Mouse (Mus musculus): ENCODE measurements around the gene Ano6. TPM values are rescaled to one million over a fixed set of nuclear protein-coding genes. Genes with fewer than 3 reads are reported as not detected.
"Not testable (repeated sequence)": the region's sequence is repeated elsewhere in the genome, so short reads cannot be mapped to it uniquely, and the experiment has no call there.

The Ano6 gene
- polyA plus RNA-seq, 1 experiment from 2014 or later, result 51.5 TPM

DNA sequence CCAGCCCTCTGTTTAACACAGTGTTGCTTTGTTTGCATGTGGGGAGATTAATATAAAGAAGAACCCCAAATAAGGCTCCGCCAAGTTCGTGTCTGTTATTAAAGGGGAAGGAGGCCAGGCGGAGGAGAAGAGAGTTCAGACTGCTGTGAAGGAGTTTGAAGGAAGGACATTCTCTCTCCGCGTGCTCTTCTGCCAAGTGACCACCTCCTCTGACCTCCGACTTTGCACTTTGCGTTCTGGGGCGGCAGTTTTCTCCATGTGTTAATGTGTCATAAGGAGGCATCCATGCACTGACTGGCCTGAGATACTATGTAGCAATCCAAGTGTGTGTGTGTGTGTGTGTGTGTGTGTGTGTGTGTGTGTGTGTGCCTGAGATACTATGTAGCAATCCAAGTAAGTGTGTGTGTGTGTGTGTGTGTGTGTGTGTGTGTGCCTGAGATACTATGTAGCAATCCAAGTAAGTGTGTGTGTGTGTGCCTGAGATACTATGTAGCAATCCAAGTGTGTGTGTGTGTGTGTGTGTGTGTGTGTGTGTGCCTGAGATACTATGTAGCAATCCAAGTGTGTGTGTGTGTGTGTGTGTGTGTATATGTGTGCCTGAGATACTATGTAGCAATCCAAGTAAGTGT lies 37.5 kb downstream of the Ano6 start:
- H3K9me3 ChIP-seq (ENCODE audit: control insufficient read depth, low read length); H3K9ac ChIP-seq (ENCODE audit: low read depth, low read length); H3K36me3 ChIP-seq (ENCODE audit: control insufficient read depth, insufficient read depth, low read length); H3K27me3 ChIP-seq (replicated peaks; ENCODE audit: control insufficient read depth, insufficient read depth, low read length); H3K4me3 ChIP-seq (ENCODE audit: low read length): not testable (repeated sequence)
- Histone ChIP-seq H3K4me1 (ENCODE audit: control insufficient read depth, insufficient read depth, low read length) (peaks cover 42% of the 10 kb centered on the region), H3K27ac (ENCODE audit: low read length) (peak overlapping the region; percentile 68), H3K4me2 (ENCODE audit: low read depth, low read length) (0 out of 2 replicates have a peak overlapping the region, but pooled peaks have one; percentile 11)
- WGBS, result 35% methylated on average over 8 of the region's 8 CpGs
- ATAC-seq, result peak; percentile 34; the same call in 1 of the 2 replicates

DNA sequence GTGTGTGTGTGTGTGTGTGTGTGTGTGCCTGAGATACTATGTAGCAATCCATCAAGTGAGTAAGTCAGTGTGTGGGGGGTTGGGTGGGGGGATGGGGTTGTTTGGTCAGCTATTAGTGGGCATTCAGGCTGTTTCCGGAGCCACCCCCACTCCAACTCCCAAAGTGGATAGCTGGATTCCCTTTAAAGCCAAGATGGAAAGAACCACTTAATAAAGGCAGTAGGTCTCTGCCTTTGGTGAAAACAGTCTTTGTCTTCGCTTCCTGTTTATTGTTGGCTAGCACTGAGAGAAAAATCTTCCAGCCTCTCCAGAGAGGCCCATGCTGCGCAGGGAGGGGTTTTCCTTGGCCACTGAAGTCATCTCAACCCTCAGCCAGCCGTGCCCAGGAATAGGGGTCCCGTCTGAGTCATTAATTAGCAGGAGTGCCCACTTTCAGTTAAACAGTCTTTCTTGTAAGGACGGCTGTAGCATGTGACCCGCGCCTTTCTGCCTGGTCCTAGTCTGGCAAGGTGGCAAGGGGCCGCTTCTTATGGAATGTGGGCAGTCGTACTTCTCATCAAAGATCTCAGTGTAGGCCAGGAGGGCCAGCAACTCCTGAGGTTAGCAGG lies 38.1 kb downstream of the Ano6 start:
- WGBS, result 38% methylated on average over 10 of the region's 10 CpGs
- Histone ChIP-seq H3K9me3 (ENCODE audit: control insufficient read depth, low read length) (no peaks in the 10 kb centered on the region), H3K27me3 (replicated peaks; ENCODE audit: control insufficient read depth, insufficient read depth, low read length) (no peaks in the 10 kb centered on the region), H3K27ac (ENCODE audit: low read length) (peak overlapping the region; percentile 64), H3K4me1 (ENCODE audit: control insufficient read depth, insufficient read depth, low read length) (peaks cover 38% of the 10 kb centered on the region), H3K4me3 (ENCODE audit: low read length) (no peak overlapping the region), H3K9ac (ENCODE audit: low read depth, low read length) (no peak overlapping the region), H3K4me2 (ENCODE audit: low read depth, low read length) (no peak overlapping the region), H3K36me3 (ENCODE audit: control insufficient read depth, insufficient read depth, low read length) (0 out of 2 replicates have a peak, but pooled peaks cover 2% of the 10 kb centered on the region)
- ATAC-seq, result peak; percentile 41

DNA sequence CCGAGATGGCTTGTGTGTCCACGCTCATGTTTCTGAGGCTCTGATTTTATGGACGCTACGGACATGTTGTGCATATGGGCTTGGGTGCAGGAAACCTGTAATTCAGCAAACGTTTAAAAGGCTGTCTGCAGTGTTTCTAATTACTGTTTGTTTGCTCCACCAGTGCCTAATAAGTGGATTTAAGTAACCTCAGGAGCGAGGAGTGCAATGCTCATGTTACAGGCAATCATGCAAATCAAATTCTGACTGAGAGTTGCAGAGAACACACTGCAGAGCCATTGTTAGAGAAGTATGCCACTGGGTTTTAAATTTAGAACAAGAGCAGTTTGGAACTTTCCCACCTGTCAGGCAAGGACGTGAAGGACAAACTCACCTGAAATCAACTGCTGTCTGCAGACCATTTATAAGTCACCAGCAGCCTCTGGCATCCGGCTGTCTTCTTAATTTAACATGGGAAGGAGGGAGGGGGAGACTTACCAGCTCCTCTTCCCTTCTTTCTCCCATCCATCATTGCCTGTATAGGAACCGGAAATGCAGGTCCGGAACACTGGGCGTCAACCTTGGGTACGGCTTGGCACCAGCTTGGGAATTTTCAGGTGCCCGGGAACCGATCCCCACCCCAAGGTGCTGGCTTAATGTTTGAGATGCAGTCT lies 39.0 kb downstream of the Ano6 start:
- H3K9me3 ChIP-seq (ENCODE audit: control insufficient read depth, low read length), result no peaks in the 10 kb centered on the region
- WGBS, result 55% methylated on average over 14 of the region's 14 CpGs
- 0 out of 2 replicates have a peak overlapping the region, but pooled peaks have one; percentile 30 for H3K9ac ChIP-seq (ENCODE audit: low read depth, low read length)
- H3K4me3 ChIP-seq (ENCODE audit: low read length), result no peak overlapping the region
- 0 out of 2 replicates have a peak, but pooled peaks cover 2% of the 10 kb centered on the region for H3K36me3 ChIP-seq (ENCODE audit: control insufficient read depth, insufficient read depth, low read length)
- no peaks in the 10 kb centered on the region for H3K27me3 ChIP-seq (replicated peaks; ENCODE audit: control insufficient read depth, insufficient read depth, low read length)
- ATAC-seq, result no peak
- peak overlapping the region; percentile 64; the same call in 1 of the 2 replicates for H3K27ac ChIP-seq (ENCODE audit: low read length)
- peaks cover 33% of the 10 kb centered on the region for H3K4me1 ChIP-seq (ENCODE audit: control insufficient read depth, insufficient read depth, low read length)
- H3K4me2 ChIP-seq (ENCODE audit: low read depth, low read length), result 0 out of 2 replicates have a peak overlapping the region, but pooled peaks have one; percentile 10

DNA sequence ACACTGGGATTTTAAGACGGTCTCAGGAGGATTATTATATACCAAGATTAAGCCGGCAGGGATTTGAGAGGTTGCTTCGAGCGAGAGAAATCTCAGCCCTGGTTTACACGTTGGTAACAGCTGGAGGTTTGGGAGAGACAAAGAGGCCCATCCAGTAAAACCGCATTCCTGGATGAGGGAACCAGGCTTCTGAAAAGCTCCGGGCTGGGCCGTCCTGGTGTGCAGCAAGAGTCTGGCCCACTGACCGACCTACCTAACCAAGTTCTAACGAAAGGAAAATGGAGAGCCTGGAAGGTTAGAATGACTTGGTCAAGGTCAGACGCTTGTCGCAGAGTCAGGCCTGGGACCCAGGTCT lies 39.5 kb downstream of the Ano6 start:
- Histone ChIP-seq H3K27ac (ENCODE audit: low read length) (no peak overlapping the region), H3K4me1 (ENCODE audit: control insufficient read depth, insufficient read depth, low read length) (peaks cover 35% of the 10 kb centered on the region), H3K9ac (ENCODE audit: low read depth, low read length) (0 out of 2 replicates have a peak overlapping the region, but pooled peaks have one; percentile 30), H3K9me3 (ENCODE audit: control insufficient read depth, low read length) (no peaks in the 10 kb centered on the region), H3K4me3 (ENCODE audit: low read length) (no peak overlapping the region), H3K27me3 (replicated peaks; ENCODE audit: control insufficient read depth, insufficient read depth, low read length) (no peaks in the 10 kb centered on the region), H3K4me2 (ENCODE audit: low read depth, low read length) (peak overlapping the region; percentile 10; the same call in 1 of the 2 replicates), H3K36me3 (ENCODE audit: control insufficient read depth, insufficient read depth, low read length) (0 out of 2 replicates have a peak, but pooled peaks cover 2% of the 10 kb centered on the region)
- ATAC-seq, result no peak
- 60% methylated on average over 12 of the region's 12 CpGs for WGBS

DNA sequence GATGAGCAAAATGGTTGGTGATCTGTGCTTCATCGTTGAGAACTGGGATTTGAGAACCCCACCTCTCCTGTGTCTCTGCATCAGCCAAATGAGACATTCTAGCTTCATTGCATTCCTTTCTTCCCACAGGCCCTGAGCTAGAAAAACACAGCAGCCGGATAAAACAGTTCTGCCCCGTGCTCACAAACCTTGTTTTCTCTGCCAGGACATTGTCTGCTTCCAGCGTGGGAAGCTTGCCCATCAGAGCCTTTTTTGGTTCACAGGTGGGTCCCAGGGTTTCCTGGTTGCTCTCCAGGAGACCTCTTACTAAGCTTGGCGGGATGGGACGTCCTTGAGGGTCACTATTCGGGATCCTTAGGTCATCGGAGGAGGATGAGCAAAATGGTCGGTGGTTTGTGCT lies 42.6 kb downstream of the Ano6 start:
- no peaks in the 10 kb centered on the region for H3K36me3 ChIP-seq (ENCODE audit: control insufficient read depth, insufficient read depth, low read length)
- ATAC-seq, result no peak
- H3K4me3 ChIP-seq (ENCODE audit: low read length), result no peak overlapping the region
- no peaks in the 10 kb centered on the region for H3K27me3 ChIP-seq (replicated peaks; ENCODE audit: control insufficient read depth, insufficient read depth, low read length)
- WGBS, result 91% methylated on average over 9 of the region's 9 CpGs
- H3K4me1 ChIP-seq (ENCODE audit: control insufficient read depth, insufficient read depth, low read length), result peaks cover 49% of the 10 kb centered on the region
- no peak overlapping the region for H3K9ac ChIP-seq (ENCODE audit: low read depth, low read length)
- no peaks in the 10 kb centered on the region for H3K9me3 ChIP-seq (ENCODE audit: control insufficient read depth, low read length)
- no peak overlapping the region for H3K27ac ChIP-seq (ENCODE audit: low read length)
- no peak overlapping the region for H3K4me2 ChIP-seq (ENCODE audit: low read depth, low read length)

DNA sequence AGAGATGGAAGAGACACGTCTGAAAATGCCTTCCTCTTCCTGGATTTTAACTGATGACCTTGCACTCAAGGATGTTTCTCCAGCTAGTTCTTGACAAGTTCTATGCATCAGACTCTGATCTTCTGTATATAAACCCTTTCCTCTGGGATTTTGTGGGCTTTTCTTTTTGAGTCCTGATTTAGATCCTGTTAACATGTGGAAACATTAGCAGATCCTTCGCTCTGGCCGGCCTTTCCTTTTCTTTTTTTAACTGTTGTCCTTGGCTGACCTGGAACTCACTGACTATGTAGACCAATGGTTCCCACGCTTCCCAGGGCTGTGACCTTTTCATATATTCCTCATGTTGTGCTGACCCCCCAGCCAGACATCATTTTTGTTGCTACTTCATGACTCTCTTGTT lies 45.4 kb downstream of the Ano6 start:
- H3K9ac ChIP-seq (ENCODE audit: low read depth, low read length), result no peak overlapping the region
- H3K4me3 ChIP-seq (ENCODE audit: low read length), result no peak overlapping the region
- H3K27ac ChIP-seq (ENCODE audit: low read length), result peak overlapping the region; percentile 82
- WGBS, result 45% methylated on average over 4 of the region's 4 CpGs
- no peak for ATAC-seq
- H3K4me2 ChIP-seq (ENCODE audit: low read depth, low read length), result no peak overlapping the region
- H3K9me3 ChIP-seq (ENCODE audit: control insufficient read depth, low read length), result no peaks in the 10 kb centered on the region
- H3K36me3 ChIP-seq (ENCODE audit: control insufficient read depth, insufficient read depth, low read length), result no peaks in the 10 kb centered on the region
- H3K27me3 ChIP-seq (replicated peaks; ENCODE audit: control insufficient read depth, insufficient read depth, low read length), result no peaks in the 10 kb centered on the region
- H3K4me1 ChIP-seq (ENCODE audit: control insufficient read depth, insufficient read depth, low read length), result peaks cover 40% of the 10 kb centered on the region

DNA sequence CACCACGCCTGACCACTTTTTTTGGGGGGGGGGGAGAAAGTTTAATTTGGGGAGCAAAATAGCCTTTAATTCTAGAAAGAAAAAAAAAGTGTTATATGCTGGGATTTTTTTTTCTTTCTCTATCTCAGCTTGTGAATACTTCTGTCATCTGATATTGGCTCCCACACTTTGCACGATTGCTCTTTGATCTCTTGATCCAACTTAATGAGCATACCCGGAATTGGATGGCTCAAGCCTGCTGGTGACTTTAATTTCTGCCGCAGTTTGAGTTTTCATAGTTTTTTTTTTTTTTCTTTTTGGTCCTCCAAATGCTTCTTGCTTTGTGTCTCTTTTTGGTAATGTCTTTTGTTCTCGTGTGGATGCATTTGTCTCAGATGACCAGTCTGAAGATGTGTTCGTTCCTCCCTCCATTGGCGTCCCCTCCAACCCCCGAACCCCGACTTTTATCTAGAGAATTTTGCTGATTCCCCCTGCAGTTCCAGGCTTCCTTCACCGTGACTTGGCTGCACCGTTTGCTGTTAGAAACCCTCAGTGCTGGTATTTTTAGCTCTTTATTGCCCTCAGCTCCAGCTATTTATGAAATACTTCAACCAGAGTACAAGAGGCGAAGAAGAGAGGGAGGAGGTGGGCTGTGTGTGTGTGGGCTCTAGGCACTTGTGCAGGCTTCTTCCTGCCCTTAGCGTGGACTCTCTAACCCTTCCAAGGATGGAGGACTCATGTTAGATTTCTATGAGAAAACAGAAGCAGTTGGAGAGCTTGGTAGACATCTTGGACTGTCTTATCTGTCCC lies 46.2 kb downstream of the Ano6 start:
- no peaks in the 10 kb centered on the region for H3K36me3 ChIP-seq (ENCODE audit: control insufficient read depth, insufficient read depth, low read length)
- no peak overlapping the region for H3K4me3 ChIP-seq (ENCODE audit: low read length)
- peaks cover 40% of the 10 kb centered on the region for H3K4me1 ChIP-seq (ENCODE audit: control insufficient read depth, insufficient read depth, low read length)
- no peaks in the 10 kb centered on the region for H3K9me3 ChIP-seq (ENCODE audit: control insufficient read depth, low read length)
- H3K27me3 ChIP-seq (replicated peaks; ENCODE audit: control insufficient read depth, insufficient read depth, low read length), result no peaks in the 10 kb centered on the region
- H3K27ac ChIP-seq (ENCODE audit: low read length), result peak overlapping the region; percentile 82
- no peak for ATAC-seq
- WGBS, result 32% methylated on average over 13 of the region's 13 CpGs
- H3K9ac ChIP-seq (ENCODE audit: low read depth, low read length), result peak overlapping the region; percentile 40
- peak overlapping the region; percentile 25; the same call in 1 of the 2 replicates for H3K4me2 ChIP-seq (ENCODE audit: low read depth, low read length)

DNA sequence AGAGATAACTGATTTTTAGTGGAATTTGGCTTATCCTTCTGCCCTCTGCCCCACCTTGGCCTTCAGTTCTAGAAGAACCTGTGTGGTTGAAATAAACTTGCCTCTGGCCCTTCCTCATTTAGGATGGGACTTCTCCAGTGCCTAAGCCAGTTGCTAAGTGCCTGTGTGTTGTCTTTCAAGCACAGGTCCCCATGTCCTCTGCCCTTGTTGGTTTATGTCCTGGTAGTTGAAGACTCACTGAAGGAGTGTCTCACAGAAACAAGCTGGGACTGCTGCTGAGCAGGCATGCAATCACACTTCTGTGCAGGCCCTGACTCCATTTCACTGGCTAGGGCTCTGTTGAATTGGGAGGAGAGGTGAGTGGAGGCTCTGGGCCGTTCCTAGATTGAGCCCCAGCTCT lies 46.9 kb downstream of the Ano6 start:
- 44% methylated on average over 1 of the region's 1 CpGs for WGBS
- no peak overlapping the region; the same call in 1 of the 2 replicates for H3K4me2 ChIP-seq (ENCODE audit: low read depth, low read length)
- no peak for ATAC-seq

More for the DNA sequence above, 46.9 kb downstream of the Ano6 start:
- H3K9me3 ChIP-seq (ENCODE audit: control insufficient read depth, low read length), result no peaks in the 10 kb centered on the region
- peak overlapping the region; percentile 40; the same call in 1 of the 2 replicates for H3K9ac ChIP-seq (ENCODE audit: low read depth, low read length)
- H3K27ac ChIP-seq (ENCODE audit: low read length), result peak overlapping the region; percentile 82
- H3K4me3 ChIP-seq (ENCODE audit: low read length), result no peak overlapping the region
- H3K4me1 ChIP-seq (ENCODE audit: control insufficient read depth, insufficient read depth, low read length), result peaks cover 43% of the 10 kb centered on the region
- no peaks in the 10 kb centered on the region for H3K27me3 ChIP-seq (replicated peaks; ENCODE audit: control insufficient read depth, insufficient read depth, low read length)
- no peaks in the 10 kb centered on the region for H3K36me3 ChIP-seq (ENCODE audit: control insufficient read depth, insufficient read depth, low read length)
